Mouse (Mus musculus): Measurements from ENCODE around the gene Tgfbr3.

Tgfbr3 gene

DNA sequence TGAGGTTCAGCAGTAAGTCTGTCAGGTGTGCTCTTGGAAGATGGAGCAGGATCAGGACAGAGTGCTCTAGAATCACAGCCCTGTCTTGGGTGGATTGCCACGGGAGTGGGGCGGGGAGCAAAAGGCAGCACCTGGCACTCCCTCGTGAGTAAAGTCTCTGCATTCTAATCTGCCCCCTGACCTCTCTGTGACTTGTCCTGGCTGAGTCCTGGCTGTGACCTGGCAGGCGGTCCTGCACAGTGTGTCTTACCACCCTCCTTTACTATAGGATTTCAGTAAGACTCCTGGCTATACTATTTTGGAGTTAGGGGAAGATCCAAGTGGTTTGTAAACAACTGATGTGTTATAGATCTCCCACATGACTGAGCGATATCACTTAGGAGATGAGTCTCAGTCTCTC, 199.5 kb downstream of the Tgfbr3 start:
- in situ Hi-C loops (cut with MboI; ENCODE audit: unreplicated experiment in 2 of 2) = no loop called here

DNA sequence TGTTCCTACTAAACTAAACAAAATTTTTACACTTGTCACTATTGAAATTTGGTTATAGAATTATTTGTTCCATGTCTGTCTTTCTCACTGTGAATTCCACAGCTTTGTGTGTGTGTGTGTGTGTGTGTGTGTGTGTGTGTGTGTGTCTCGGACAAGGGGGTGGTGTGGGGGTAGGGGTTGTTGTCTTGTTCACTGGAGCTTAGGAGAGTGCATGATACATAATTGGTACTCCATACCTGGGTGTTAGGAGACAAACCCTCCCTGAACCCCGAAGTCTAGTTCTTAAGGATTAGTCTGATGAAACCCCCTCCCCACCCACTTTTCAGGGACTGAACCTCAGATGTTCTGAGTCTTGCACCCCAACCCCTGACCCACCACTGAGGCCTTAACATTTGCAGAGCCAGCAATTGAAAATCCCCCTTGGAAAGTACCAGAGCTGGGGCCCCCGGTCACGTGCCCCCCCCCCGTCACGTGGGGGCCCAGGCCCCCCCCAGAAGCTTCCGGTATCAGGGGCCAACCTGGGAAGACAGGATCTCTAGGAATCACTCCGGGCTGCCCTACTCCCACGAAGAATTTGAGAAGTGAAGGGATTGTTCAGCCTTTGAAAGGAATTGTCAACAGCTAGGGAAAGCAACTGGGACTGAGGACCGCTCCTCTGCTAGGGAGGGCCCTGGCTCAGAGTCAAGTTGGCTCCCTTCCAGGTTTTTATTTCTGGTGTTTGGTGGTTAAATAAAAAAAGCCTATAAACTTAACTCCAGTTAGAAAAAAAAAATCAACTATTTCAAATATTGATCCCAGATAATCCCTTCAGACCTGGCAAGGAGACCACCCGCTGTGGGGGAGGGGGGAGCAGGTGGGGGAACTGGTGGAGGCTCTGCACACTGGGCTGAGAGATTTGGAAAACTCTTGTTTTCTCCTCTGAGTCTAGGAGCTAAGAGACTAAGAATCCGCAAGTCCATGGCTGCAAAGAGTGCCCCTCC, 201.3 kb downstream of the Tgfbr3 start:
- in situ Hi-C loops (cut with MboI; ENCODE audit: unreplicated experiment in 2 of 2) = no loop called here

DNA sequence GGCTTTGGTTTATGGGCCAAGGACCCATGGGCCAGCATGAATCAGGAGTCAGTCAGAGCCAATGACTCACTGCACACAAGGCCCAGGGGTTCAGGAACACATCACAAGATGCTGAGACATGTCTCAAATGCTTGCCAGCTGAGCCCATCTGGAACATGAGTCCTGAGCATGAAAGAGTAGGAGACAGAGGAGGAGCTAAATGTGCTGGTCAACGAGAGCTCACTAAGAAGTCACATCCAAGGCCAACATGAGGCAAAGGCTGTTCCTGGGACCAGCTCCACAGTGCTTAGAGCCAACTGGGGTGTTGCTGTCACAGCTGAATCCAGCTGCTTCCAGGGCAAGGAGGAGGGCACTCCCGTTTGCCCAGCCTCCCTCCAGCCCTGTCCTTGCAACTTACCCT, 202.1 kb downstream of the Tgfbr3 start:
- in situ Hi-C loops (cut with MboI; ENCODE audit: unreplicated experiment in 2 of 2) = no loop called here

DNA sequence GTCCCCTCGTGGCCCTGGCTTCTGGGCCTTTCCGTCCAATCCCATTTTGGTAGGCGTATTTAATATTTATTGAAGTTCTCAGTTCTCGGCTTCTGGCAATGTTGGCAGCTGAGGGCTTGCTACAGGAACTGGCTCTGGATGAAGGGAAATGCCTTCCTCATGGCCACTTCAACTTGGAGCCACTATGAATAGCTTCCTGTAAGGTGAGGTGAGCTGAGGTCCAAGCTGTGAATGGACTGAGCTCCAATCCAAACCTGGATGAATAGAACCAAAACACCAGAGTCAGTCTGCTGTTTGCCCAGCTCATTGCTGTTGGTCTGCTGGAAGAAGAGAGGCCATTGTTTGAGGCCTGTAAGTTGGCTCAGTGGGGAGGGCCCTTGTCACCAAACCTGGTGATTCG, 203.3 kb downstream of the Tgfbr3 start:
- in situ Hi-C loops (cut with MboI; ENCODE audit: unreplicated experiment in 2 of 2) = no loop called here

DNA sequence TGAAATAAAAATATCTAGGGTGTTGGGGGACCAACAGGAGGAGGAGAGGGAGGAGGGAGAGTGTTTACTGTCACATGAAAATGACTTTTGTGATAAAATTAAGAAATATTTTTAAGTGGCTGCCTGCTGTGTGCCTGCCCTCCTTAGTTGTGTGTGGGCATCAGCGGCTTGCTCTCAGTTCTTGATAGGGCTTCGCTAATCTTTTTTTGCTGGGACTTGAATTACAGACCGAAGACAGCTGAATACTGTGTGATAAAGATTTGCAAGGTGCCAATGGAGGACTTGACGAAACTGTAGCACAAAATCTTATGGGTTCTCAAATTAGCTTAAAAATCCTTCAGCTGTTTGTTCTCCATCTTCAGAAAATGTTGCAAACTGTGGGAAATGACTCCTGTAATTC, 205.0 kb downstream of the Tgfbr3 start:
- in situ Hi-C loops (cut with MboI; ENCODE audit: unreplicated experiment in 2 of 2) = no loop called here

DNA sequence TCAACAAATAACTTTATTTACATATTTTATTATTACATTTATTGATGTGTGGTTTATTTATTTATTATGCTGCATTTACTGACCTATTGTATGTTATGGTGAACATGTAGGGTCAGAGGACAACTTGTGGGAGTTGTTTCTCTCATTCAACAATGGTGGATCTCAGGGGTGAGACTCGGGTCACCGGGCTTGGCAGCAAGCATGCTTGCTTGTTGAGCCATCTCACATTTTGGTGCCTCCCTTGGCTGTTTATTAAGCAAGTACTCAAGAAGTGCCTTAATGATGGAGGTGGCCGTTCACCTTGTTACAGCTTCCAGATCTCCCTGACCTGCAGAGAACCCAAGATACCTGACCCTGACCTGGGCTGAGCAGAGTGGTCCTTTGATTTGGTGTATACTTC, 207.4 kb downstream of the Tgfbr3 start:
- in situ Hi-C loops (cut with MboI; ENCODE audit: unreplicated experiment in 2 of 2) = no loop called here

DNA sequence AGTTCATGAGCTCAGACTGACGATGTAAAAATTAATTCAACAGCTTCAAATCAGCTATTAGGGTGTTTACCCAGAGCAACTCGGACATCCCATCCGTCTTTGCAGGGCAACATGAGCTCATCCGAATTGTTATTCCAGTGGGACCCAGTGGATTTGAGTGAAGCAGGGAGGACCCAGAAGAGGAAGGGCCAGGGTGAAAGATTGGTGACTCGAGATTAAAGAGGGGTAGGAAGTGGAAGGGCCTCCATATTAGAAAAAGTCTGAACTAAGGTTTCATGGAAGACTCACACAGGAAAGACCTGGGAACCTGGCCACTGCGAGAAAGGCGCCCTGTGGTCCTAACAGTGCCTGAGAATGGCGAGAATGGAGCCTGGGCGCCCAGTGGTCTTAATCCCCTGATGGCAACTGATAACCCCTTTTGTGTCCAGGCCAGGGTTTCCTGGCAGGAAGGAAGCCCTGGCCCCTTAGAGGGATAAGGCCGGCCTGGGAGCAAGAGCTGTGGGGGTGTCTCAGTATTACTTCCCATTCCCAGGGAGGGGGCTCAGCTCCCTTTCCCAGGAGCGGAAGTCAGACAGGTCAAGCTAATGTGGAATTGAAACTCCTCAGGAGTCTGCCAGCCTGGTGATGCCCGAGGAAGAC, 208.3 kb downstream of the Tgfbr3 start:
- in situ Hi-C loops (cut with MboI; ENCODE audit: unreplicated experiment in 2 of 2) = no loop called here

DNA sequence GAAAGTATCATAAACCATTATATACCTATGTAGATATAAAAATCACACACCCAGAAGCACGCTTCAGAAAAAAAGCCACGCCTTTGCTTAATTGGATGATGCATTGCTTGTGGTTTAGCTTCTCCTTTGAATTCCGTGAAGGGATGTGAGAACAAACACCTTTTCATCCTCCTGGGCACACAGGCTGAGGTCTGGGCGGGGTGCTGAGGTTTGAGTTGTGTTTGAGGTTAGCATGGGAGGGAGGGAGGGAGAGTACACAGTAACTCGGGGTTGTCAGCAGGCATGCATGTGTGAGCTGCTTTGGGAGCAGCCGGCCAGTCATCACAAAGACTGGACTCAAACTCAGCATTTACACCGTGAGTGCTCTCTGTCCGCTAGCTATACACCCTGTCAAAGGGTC, 209.5 kb downstream of the Tgfbr3 start:
- in situ Hi-C loops (cut with MboI; ENCODE audit: unreplicated experiment in 2 of 2) = no loop called here

DNA sequence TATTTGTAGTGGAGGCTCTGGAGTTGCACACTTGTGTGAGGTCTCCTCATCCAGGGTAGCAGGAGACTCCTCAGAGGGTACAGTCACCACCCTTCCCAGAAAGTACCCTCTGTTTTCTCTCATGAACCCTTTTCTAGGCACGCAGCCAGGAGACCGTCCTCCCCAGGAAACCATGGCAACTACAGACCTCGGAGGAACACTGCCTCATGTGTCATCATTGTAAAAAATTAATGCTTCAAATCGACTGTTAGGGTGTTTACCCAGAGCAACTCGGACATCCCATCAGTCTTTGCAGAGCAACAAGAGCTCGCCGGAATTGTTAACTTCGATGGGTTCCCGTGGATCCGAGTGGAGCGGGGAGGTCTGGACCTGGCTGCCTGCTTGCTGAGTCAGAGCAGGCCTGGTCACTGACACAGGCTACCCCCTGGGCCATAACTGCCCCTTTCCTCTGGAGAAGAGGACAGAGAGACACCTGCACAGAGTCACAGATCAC, 210.2 kb downstream of the Tgfbr3 start:
- in situ Hi-C loops (cut with MboI; ENCODE audit: unreplicated experiment in 2 of 2) = no loop called here

DNA sequence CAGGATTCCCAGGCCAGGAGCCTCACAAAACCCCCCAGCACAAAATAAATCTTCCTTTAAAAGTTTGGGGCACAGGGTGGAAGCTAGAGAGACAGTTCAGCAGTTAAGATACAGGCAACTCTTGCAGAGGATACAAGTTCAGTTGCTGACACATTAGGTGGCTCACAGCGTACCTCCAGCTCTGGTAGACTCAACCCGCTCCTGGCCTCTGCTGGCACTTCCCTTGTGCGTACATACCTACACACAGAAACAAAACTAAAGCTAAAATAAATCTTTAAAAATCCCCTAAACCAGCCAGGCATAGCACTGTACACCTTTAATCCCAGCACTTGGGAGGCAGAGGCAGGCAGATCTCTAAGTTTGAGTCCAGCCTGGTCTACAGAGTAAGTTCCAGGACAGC, 211.1 kb downstream of the Tgfbr3 start:
- in situ Hi-C loops (cut with MboI; ENCODE audit: unreplicated experiment in 2 of 2) = no loop called here

DNA sequence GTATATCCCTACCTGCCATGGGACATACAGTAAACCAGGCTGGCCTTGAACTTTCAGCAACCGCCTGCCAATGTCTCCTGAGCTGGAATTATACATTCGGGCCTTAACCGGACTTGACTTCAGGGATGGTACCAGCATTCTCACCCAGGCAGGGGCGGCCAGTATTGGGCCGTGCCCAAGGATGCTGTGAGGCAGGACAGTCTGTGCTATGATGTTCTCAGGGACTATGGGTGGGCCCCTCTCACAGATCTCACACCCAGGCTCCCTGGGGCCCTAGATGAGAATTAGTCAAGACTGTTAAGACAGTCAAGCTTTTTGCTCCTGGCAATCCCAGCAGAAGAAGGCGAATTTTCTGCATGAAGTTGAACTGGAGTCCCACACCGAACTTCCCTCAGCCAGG, 211.5 kb downstream of the Tgfbr3 start:
- in situ Hi-C loops (cut with MboI; ENCODE audit: unreplicated experiment in 2 of 2) = no loop called here

DNA sequence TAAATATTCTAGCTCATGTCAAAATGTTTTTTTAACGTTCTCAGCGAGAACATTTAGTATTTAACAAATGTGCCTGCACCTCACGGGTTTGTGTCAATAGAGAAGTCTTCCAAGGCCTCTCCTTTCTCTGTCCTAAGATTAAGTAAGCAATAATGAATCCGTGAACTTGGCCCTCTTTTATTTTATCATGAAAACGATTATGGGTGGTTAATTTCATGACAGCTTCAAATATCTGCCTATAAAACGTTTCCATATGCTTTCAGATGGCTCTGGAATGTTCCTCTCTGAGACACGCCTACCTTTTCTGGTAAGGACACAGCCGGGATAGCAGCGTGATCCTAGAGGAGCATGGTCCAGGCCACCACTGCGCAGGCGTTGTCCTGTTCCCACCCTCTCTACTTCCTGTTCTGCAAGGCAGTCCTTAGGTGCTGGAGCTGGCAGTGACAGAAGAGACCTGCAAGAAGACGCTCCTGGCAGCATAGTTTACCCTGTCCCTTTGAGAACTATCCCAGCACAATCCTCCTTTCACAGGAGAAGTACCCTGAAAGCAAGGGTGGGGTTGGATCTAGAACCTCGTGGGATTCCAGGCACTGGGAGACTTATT, 214.3 kb downstream of the Tgfbr3 start:
- in situ Hi-C loops (cut with MboI; ENCODE audit: unreplicated experiment in 2 of 2) = no loop called here

DNA sequence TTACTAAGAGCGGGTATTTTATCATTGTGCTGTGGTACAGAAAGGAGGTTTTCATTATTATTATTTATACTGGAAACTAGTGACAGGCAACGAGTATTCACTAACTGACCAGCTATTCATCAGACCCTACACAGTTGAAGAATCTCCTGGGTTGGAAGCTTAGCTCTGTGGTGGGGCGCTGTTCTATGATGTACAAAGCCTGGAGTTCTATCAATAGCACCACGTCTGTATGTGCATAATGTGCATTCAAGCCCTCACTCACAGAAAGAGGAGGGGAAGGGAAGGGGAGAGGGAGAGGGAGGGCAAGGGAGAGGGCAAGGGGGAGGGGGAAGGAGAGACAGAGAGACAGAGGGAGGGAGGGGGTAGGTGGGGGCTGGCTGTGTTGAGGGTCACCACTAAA, 215.1 kb downstream of the Tgfbr3 start:
- in situ Hi-C loops (cut with MboI; ENCODE audit: unreplicated experiment in 2 of 2) = no loop called here

DNA sequence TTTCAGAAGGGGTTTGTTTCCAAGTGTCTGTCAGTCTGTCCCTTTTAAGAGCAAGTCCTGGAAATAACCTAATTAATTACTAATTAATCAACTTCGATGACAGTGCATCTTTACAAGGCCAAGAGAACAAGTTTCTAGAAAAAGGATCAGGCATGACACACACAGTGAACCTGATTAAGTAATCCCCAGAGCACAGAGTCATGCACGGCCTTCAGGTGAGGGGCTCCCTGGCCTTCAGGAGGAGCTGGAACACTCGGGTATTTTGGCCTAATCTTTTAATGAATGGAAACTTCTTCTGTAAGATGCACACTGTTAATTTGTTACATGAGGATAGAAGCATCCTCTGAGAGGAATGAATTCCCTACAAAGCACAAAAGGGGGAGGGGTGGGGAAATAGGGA, 215.9 kb downstream of the Tgfbr3 start:
- in situ Hi-C loops (cut with MboI; ENCODE audit: unreplicated experiment in 2 of 2) = no loop called here

DNA sequence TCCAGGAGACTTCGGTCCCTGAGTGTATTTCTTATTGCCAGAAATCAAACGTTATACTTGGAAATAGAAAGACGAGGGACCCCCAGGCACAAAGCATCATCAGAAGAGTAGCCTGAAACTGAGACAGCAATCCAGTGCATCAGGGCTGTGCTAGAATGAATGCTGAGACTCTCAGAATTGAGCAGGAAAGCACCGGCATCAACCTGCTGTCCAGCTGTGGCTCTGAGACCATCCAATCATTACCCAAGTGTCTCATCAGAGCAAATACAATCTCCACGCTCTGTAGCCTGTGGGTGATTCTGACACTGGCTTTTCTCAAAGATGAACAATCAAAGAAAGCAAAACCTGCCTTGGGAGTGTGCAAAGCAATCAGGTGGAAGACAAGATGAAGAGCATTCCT, 221.3 kb downstream of the Tgfbr3 start:
- in situ Hi-C loops (cut with MboI; ENCODE audit: unreplicated experiment in 2 of 2) = no loop called here

DNA sequence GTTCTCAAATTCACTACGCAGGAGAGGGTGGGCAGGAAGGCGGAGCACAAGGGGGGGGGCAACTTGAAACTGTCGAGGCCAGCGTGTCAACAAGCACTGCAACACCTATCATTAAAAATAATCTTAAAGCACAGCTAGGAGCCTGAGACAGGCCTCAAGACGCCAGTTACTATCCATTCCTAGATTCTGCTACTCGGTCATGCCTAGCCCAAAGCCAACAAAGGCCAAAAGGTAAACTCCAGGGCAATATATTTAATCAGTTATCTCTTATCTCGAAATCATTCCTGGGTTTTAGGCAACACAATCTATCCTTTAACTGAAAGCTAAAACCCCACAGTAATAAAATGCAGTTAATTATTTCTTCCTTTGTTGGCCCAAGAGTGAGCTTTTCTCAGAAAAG, 221.9 kb downstream of the Tgfbr3 start:
- in situ Hi-C loops (cut with MboI; ENCODE audit: unreplicated experiment in 2 of 2) = no loop called here

DNA sequence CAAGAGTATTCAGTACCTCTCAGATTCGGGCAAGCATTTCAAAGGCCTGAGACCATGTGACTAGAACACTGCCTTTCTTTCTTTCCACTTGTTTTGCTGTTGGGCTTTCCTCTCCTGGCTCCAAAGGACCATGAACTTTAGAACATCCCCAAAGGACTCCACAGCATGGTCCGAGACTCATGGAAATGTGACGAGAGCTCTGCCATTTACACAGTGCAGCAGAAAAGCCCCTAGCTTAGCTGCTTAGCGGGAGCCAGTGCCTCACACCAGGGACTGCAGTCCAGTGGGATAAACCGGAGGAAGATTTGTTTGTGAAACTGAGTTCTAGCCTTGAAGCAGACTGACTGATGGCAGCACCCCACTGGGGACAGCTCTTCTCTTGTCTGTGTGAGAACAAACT, 224.5 kb downstream of the Tgfbr3 start:
- in situ Hi-C loops (cut with MboI; ENCODE audit: unreplicated experiment in 2 of 2) = no loop called here

DNA sequence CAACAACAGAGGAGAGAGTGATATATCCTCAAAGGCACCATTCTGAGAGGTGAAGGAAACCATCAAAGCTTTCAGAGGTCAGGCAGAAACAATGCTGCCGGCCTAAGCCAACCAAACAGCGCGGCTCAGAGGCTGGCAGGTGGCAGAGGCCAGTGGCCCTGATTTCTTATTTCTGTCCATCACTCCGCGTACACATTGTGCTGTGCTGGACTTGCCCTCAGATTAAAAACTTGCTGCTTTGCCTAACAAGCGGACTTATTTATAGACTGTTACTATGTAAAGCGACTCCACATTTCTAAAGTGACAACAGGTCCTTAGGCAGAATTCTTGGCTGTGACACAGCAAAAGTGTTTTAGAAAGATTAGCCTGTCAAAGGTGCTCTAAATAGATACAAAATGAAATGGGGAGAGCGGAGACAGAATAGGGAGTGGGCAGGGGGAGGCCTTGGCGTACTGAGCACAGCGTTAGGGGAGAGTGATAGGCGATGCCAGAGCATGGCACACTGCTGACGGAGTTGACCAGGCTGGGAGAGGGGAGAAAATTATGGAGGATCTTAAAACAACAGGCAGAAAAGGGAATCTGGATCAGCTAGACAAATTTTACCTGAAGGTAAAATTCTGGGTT, 227.1 kb downstream of the Tgfbr3 start:
- in situ Hi-C loops (cut with MboI; ENCODE audit: unreplicated experiment in 2 of 2) = no loop called here

DNA sequence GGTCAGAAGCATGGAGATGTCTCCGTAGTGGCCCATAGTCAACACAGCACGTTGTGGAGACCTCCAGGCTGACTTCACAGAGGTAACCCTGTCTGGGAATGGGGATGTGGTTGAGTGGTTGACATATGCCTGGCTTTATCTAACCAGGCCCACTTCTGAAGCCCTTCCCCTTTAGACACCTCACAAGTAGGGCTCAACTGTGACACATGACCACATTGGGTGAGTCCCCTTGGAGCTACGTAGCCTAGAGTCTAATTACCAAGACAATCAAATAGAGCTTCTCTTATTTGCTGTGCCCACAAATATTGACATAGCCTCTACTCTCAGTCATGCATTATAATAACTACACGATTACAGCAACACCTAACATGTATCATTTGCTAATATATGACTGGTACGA, 229.9 kb downstream of the Tgfbr3 start:
- in situ Hi-C loops (cut with MboI; ENCODE audit: unreplicated experiment in 2 of 2) = no loop called here

DNA sequence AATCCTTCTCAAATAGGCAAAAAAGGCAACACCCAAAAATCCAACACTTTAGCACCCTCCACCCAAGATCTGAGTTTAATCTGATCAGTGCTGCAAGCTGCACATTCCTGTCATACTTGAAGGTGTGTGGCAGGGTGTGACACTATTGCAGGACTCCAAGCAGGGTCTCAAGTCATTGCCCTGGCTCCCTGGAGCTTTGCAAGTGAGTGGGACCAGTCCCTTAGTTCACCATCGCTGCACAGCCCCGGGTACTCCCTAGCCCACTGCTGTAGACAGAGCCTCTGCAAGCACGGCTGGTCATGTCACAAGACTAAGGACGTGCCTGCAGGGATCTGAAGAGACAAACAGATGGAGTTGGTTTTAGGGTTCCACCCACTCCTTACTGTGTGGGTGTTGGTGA, 230.8 kb downstream of the Tgfbr3 start:
- in situ Hi-C loops (cut with MboI; ENCODE audit: unreplicated experiment in 2 of 2) = no loop called here

All from v-Abl transformed pro-B cells (cell line).